Mouse (Mus musculus) heart, postnatal 36 days (tissue): Measurements from ENCODE around the gene Cemip. TPM values are rescaled to one million over a fixed set of nuclear protein-coding genes. Genes with fewer than 3 reads are reported as not detected.

Source experiments
- DNase-seq, 2 experiments: peaks; one replicate each; pipeline ENCODE4 v3.0.0; 2021 to 2022
- intact Hi-C: fragments of 180-260 bp; cut with DNase I; formaldehyde crosslinking; loops from one replicate; pipeline ENCODE4 v1.15.1; 2025
- total RNA-seq, 2 experiments: library from RNA; stranded (reverse); gene quantifications; 2 replicates each; pipeline ENCODE4 v1.2.3; 2021

Cemip gene
- total RNA-seq, 2 experiments from 2014 or later, result 0.14 TPM; not detected in 1

GRCm38 (mm10) chr7:84100672-84101071, 14.4 kb upstream of the Cemip start:
- no peak for DNase-seq
- intact Hi-C loops, result no loop called here

DNA sequence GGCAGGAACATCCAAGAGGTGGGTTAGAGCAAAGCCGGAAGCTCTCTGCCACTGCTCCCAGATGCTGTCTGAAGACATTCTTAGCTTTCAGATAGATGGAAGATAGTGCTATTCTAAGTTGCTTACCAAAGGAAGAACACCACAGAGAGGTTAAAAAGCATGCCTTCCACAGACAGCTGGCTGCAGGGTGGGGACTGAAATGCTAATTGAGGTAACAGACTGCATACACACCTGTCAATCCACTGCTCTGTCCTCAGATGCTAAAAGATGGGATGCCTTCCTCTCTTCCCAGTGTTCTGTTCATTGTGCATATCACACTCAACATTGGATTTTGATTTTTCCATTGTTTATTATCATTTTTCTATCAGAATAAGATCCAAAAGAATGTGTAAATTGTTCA, 11.8 kb upstream of the Cemip start:
- intact Hi-C loops, result no loop called here

GRCm38 (mm10) chr7:84096501-84096900, 10.2 kb upstream of the Cemip start:
- intact Hi-C loops, result no loop called here
- peak in 1 of 2 experiments; percentile 47 for DNase-seq

More for the DNA sequence above, 11.8 kb upstream of the Cemip start:
- no peak for DNase-seq

GRCm38 (mm10) chr7:84090793-84091192, 4.5 kb upstream of the Cemip start:
- no peak for DNase-seq

GRCm38 (mm10) chr7:84089777-84090176, 3.5 kb upstream of the Cemip start:
- no peak for DNase-seq
- intact Hi-C loops, result loop anchor here (1.0 kb wide), 1 partner anchor 183 kb away; no protein-coding TSS in a partner anchor

More at GRCm38 (mm10) chr7:84090793-84091192, 4.5 kb upstream of the Cemip start:
- intact Hi-C loops, result no loop called here

DNA sequence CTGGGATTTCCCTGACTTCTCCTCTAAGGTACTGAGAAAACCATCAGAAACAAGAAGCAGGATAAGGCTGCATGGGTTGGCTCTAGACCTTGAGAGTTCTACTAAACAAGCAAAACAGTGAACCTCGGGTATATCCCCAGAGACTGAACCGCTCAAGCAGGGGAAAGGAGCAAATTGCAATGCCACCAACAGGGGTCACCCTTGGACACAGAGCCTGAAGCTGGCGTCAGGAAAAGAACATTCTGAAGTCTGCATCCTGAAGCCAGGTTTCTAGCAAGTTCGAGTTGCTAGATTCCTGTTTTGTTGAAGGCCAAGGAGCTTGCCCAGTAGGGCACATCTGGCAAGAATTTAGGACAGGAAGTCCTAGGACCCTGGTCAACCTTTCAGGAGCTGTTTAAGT, 2.7 kb upstream of the Cemip start:
- DNase-seq, result peak; percentile 74 to 82
- intact Hi-C loops, result loop anchor here (1.0 kb wide), 1 partner anchor 183 kb away; no protein-coding TSS in a partner anchor

DNA sequence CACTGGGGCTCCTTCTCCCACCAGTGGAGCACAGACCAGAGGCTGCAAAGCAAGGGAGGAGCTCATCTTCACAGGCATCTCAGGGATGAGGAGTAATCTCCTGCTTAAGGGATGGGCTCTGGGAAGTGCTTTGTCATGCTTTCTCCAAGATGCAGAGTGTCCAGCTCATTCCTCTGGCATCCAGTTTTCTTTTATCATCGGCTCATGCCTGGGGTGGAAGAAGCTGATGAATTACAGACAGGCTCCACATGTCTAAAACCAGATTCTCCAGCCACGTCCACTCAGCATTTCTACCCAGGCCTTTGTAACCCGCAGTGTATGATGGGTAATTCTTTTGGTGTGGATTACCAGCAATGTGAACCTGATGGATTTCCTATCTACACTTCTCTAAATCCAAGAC, 1.9 kb upstream of the Cemip start:
- intact Hi-C loops, result no loop called here
- DNase-seq, result no peak

- DNase-seq, result peak; percentile 43 to 61
- intact Hi-C loops, result no loop called here
These were observed 1.0 kb downstream of the Cemip start for GRCm38 (mm10) chr7:84085049-84085945.

- intact Hi-C loops, result no loop called here
- DNase-seq, result no peak
These were observed 8.9 kb downstream of the Cemip start for GRCm38 (mm10) chr7:84077257-84078013.

DNA sequence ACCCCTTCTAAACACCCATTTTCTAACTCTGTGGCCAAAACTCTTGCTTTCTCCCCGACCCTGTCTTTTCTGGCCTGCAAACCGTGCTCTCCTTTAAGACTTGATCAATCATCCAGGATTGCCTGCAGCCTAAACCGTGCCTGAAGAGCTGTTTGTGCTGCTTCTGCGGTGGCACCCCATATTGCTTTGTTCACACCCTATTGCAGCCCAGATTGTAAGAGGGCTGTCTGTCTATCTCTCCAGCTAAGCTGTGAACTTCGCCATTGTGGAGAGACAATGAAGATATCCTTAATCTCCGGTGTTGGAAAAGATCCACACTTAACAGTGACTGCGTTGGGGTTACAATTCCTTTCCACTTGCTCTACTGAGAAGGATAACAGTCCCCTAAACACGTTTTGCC, 12.0 kb downstream of the Cemip start:
- intact Hi-C loops, result no loop called here
- DNase-seq, result no peak

DNA sequence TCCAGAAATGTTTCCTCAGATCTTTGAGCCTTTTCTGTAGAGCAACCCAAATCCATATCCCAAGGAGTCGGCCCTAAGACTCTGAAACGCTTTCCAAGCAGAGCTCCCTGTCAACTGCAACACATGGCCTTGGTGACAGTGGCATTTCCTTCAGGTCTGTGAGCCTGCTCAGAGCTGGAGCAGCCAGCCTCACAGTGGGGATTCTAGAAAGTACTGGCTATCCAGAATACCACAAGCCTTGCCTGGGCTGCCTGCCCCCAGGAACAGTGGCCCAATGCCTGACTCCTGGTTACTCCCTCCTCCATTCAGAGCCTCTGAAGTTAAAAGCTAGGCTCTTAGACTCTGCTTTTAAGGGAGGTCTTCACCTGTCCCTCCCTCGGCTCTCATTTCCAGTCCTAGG, 12.4 kb downstream of the Cemip start:
- no peak for DNase-seq
- intact Hi-C loops, result no loop called here

- intact Hi-C loops, result no loop called here
- no peak for DNase-seq
These were observed 17.4 kb downstream of the Cemip start for GRCm38 (mm10) chr7:84068931-84069330.

DNA sequence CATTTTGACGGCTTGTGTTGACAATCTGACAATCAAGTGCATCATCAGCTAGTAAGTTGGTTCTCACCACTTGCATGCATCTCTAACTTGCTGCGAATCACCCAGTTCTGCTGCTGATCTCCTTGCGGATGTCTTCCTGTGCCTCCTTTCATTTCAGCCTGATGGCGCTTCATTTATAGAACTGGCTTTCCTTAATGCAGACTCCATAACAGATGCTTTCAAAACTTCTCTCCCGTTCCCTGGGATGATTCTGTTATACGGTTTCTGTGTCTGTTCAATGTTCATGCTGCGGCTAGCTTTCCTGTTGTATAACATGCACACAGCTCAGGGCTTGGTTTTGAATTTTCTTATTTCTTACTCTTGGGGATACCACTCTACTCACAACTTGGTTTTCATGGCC, 26.5 kb downstream of the Cemip start:
- DNase-seq, result no peak
- intact Hi-C loops, result no loop called here

GRCm38 (mm10) chr7:84055961-84056629, 30.2 kb downstream of the Cemip start:
- intact Hi-C loops, result no loop called here
- no peak for DNase-seq

DNA sequence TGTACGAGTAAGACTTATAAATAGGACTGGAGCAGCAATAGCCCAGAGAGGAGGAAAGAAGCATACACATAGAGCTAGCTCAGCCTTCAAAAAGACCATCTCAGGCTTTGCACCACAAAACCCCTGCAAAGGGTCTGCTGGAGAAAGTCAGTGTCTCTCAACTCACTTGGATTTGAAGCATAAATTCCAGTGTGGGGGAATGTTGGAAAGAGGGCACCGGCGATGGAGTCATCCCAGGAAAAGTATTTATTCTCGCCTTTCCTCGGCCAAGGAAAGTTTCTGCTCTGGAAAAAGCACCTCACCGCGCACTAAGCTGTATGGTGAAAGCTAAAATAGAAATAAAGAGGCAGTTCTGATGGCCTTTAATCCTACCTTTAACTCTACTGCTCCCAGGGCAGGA, 32.4 kb downstream of the Cemip start:
- DNase-seq, result no peak
- intact Hi-C loops, result no loop called here

DNA sequence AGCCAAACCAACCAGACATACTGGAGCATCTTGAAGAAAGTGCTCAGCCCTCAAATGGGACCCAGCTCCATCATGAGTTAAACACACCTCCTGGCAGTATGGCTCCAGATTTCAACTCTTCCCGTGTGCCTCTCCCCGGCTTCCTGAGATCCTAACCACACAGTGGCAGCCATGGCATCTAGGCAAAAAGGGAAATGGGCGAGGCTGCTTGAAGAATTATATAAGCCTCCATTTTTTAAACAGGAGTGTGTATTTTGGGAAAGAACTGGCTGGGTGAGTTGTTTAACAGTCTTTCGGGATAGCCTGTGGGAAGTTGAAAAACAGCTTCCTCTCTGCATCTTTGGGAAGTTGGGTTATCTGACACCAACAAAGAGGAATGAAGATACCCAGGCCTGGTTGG, 34.9 kb downstream of the Cemip start:
- no peak for DNase-seq
- intact Hi-C loops, result no loop called here

GRCm38 (mm10) chr7:84045546-84045945, 40.8 kb downstream of the Cemip start:
- intact Hi-C loops, result no loop called here
- DNase-seq, result no peak

- no peak for DNase-seq
- intact Hi-C loops, result no loop called here
These were observed 41.6 kb downstream of the Cemip start for GRCm38 (mm10) chr7:84044581-84045290.

DNA sequence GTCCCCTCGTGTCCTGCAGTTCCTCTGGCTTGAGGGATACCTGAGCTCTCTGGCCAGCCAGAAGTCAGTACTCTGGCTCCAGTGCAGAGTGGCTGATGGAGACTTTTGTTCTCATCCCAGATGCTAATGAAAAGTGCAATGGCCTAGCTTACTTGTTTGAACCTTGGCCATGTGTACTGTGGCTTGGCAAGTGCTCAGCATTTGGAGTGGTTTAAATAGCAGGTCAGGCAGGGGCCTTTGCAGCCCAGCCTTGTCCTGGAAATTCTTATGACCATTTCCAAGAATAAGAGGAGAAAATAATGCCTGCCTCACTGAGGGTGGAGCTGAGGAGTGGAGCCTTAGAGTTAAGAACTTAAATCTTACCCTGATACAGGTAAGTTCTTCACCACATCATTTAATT, 43.6 kb downstream of the Cemip start:
- DNase-seq, result no peak
- intact Hi-C loops, result no loop called here

GRCm38 (mm10) chr7:84039856-84040522, 46.3 kb downstream of the Cemip start:
- no peak for DNase-seq
- intact Hi-C loops, result no loop called here
